Mouse (Mus musculus) liver, embryonic 12.5 days (tissue): ENCODE measurements around the gene Camta1. TPM values are rescaled to one million over a fixed set of nuclear protein-coding genes. Genes with fewer than 3 reads are reported as not detected.
A peak's percentile ranks its signal among the peaks of the same experiment; 100 is the strongest.

Experiments used
- ATAC-seq: fragments of 200-750 bp; cut with Nextera tagmentation; 2 replicates; pipeline ENCODE4 v1.8.0; 2017; ENCODE audit warnings: moderate number of reproducible peaks, mild to moderate bottlenecking, moderate library complexity
- H3K27ac ChIP-seq: fragments of 300-500 bp; sonication (generic); 2 replicates; pipeline ENCODE4 v1.5.1; 2016; ENCODE audit warnings: mild to moderate bottlenecking
- H3K27me3 ChIP-seq: fragments of 300-500 bp; sonication (generic); replicated peaks from 2 replicates; pipeline ENCODE4 v1.6.1; 2016; ENCODE audit warnings: mild to moderate bottlenecking, moderate library complexity
- H3K36me3 ChIP-seq: fragments of 300-500 bp; sonication (generic); 2 replicates; pipeline ENCODE4 v1.6.1; 2016; ENCODE audit warnings: mild to moderate bottlenecking, moderate library complexity
- H3K4me1 ChIP-seq: fragments of 300-500 bp; sonication (generic); 2 replicates; pipeline ENCODE4 v1.6.1; 2016
- H3K4me2 ChIP-seq: fragments of 300-500 bp; sonication (generic); 2 replicates; pipeline ENCODE4 v1.6.1; 2016; ENCODE audit warnings: mild to moderate bottlenecking, moderate library complexity
- H3K4me3 ChIP-seq: fragments of 300-500 bp; sonication (generic); 2 replicates; pipeline ENCODE4 v1.5.1; 2016; ENCODE audit warnings: mild to moderate bottlenecking, moderate library complexity
- H3K9ac ChIP-seq: fragments of 300-500 bp; sonication (generic); 2 replicates; pipeline ENCODE4 v1.6.1; 2016; ENCODE audit warnings: mild to moderate bottlenecking, moderate library complexity
- H3K9me3 ChIP-seq: fragments of 300-500 bp; sonication (generic); replicated peaks from 2 replicates; pipeline ENCODE4 v1.6.1; 2016; ENCODE audit warnings: mild to moderate bottlenecking, moderate library complexity
- WGBS: fragments of 180-500 bp; shearing (Covaris S2); methylation state at CpG from one replicate; pipeline ENCODE4 v1.1.7; 2016; ENCODE audit not compliant: insufficient replicate concordance; 5-methylcytosine and 5-hydroxymethylcytosine counted together
- polyA plus RNA-seq: library from polyadenylated mRNA; unstranded; fragments of >200 nt; fragmentation: Nextera tagmentation; extraction: Ambion mirVana; gene quantifications from 2 replicates; pipeline ENCODE4 v1.2.1, GENCODE M21; 2016

Gene Camta1
- polyA plus RNA-seq, 1 experiment from 2014 or later, result 49.6 TPM

- H3K27ac ChIP-seq, result no peak overlapping the region
- H3K9ac ChIP-seq, result no peak overlapping the region
- H3K4me3 ChIP-seq, result no peak overlapping the region
- H3K4me2 ChIP-seq, result no peak overlapping the region
- ATAC-seq, result 0 out of 2 replicates have a peak, but pooled peaks have one; percentile 32
- no peaks in the 10 kb centered on the region for H3K4me1 ChIP-seq
- peaks cover 10% of the 10 kb centered on the region; the same call in 1 of the 2 replicates for H3K9me3 ChIP-seq
- 47% methylated on average over 21 of the region's 21 CpGs for WGBS
- H3K27me3 ChIP-seq, result no peaks in the 10 kb centered on the region
- H3K36me3 ChIP-seq, result no peaks in the 10 kb centered on the region
Measured at GRCm38 (mm10) chr4:151618420-151619310, 243.0 kb downstream of the Camta1 start.

- no peak overlapping the region for H3K27ac ChIP-seq
- no peak overlapping the region for H3K4me2 ChIP-seq
- no peak for ATAC-seq
- H3K27me3 ChIP-seq, result no peaks in the 10 kb centered on the region
- H3K36me3 ChIP-seq, result no peaks in the 10 kb centered on the region
- no peak overlapping the region for H3K9ac ChIP-seq
- 56% methylated on average over 6 of the region's 6 CpGs for WGBS
- H3K4me1 ChIP-seq, result no peaks in the 10 kb centered on the region
- H3K9me3 ChIP-seq, result peaks cover 10% of the 10 kb centered on the region; the same call in 1 of the 2 replicates
- no peak overlapping the region for H3K4me3 ChIP-seq
Measured at GRCm38 (mm10) chr4:151611621-151612020, 250.1 kb downstream of the Camta1 start.

GRCm38 (mm10) chr4:151610266-151610665 is 251.4 kb downstream of the Camta1 start:
- H3K4me2 ChIP-seq, result no peak overlapping the region
- no peak for ATAC-seq

GRCm38 (mm10) chr4:151604907-151605306 is 256.8 kb downstream of the Camta1 start:
- Histone ChIP-seq H3K27ac (no peak overlapping the region), H3K9ac (no peak overlapping the region), H3K4me3 (no peak overlapping the region), H3K4me1 (no peaks in the 10 kb centered on the region), H3K9me3 (no peaks in the 10 kb centered on the region), H3K36me3 (no peaks in the 10 kb centered on the region), H3K4me2 (no peak overlapping the region), H3K27me3 (no peaks in the 10 kb centered on the region)
- WGBS, result 43% methylated on average over 6 of the region's 6 CpGs
- ATAC-seq, result no peak

More at GRCm38 (mm10) chr4:151610266-151610665, 251.4 kb downstream of the Camta1 start:
- H3K9ac ChIP-seq, result no peak overlapping the region
- H3K27ac ChIP-seq, result no peak overlapping the region
- WGBS, result 18% methylated on average over 8 of the region's 8 CpGs
- H3K4me3 ChIP-seq, result no peak overlapping the region
- no peaks in the 10 kb centered on the region for H3K36me3 ChIP-seq
- H3K4me1 ChIP-seq, result no peaks in the 10 kb centered on the region
- no peaks in the 10 kb centered on the region for H3K27me3 ChIP-seq
- peaks cover 8% of the 10 kb centered on the region; the same call in 1 of the 2 replicates for H3K9me3 ChIP-seq

GRCm38 (mm10) chr4:151604481-151604880 is 257.2 kb downstream of the Camta1 start:
- ATAC-seq, result no peak; the same call in 1 of the 2 replicates
- no peaks in the 10 kb centered on the region for H3K36me3 ChIP-seq
- no peak overlapping the region for H3K4me3 ChIP-seq

GRCm38 (mm10) chr4:151603586-151603985 is 258.1 kb downstream of the Camta1 start:
- H3K4me3 ChIP-seq, result no peak overlapping the region
- no peak overlapping the region for H3K27ac ChIP-seq
- ATAC-seq, result no peak
- H3K9ac ChIP-seq, result no peak overlapping the region
- H3K4me1 ChIP-seq, result no peaks in the 10 kb centered on the region
- H3K27me3 ChIP-seq, result no peaks in the 10 kb centered on the region
- 73% methylated on average over 9 of the region's 9 CpGs for WGBS
- no peaks in the 10 kb centered on the region for H3K9me3 ChIP-seq
- H3K36me3 ChIP-seq, result no peaks in the 10 kb centered on the region
- no peak overlapping the region for H3K4me2 ChIP-seq

More at GRCm38 (mm10) chr4:151604481-151604880, 257.2 kb downstream of the Camta1 start:
- Histone ChIP-seq H3K27ac (no peak overlapping the region), H3K9me3 (no peaks in the 10 kb centered on the region), H3K9ac (no peak overlapping the region), H3K4me1 (no peaks in the 10 kb centered on the region), H3K4me2 (no peak overlapping the region), H3K27me3 (no peaks in the 10 kb centered on the region)
- WGBS, result 14% methylated on average over 16 of the region's 16 CpGs

- Histone ChIP-seq H3K9ac (no peak overlapping the region), H3K4me3 (no peak overlapping the region), H3K36me3 (no peaks in the 10 kb centered on the region), H3K4me1 (no peaks in the 10 kb centered on the region), H3K4me2 (no peak overlapping the region), H3K27me3 (no peaks in the 10 kb centered on the region), H3K9me3 (no peaks in the 10 kb centered on the region), H3K27ac (no peak overlapping the region)
- no peak for ATAC-seq
- WGBS, result 56% methylated on average over 8 of the region's 8 CpGs
Measured at GRCm38 (mm10) chr4:151595116-151595515, 266.6 kb downstream of the Camta1 start.

- Histone ChIP-seq H3K4me3 (no peak overlapping the region), H3K9me3 (no peaks in the 10 kb centered on the region), H3K27me3 (no peaks in the 10 kb centered on the region), H3K27ac (no peak overlapping the region), H3K36me3 (no peaks in the 10 kb centered on the region), H3K9ac (no peak overlapping the region), H3K4me2 (no peak overlapping the region), H3K4me1 (no peaks in the 10 kb centered on the region)
- WGBS, result 55% methylated on average over 7 of the region's 7 CpGs
- ATAC-seq, result no peak
Measured at GRCm38 (mm10) chr4:151593042-151593441, 268.6 kb downstream of the Camta1 start.

- Histone ChIP-seq H3K27ac (no peak overlapping the region), H3K27me3 (no peaks in the 10 kb centered on the region), H3K9me3 (no peaks in the 10 kb centered on the region), H3K9ac (no peak overlapping the region), H3K4me3 (no peak overlapping the region), H3K4me1 (no peaks in the 10 kb centered on the region), H3K4me2 (no peak overlapping the region), H3K36me3 (no peaks in the 10 kb centered on the region)
- 76% methylated on average over 9 of the region's 9 CpGs for WGBS
- no peak for ATAC-seq
Measured at GRCm38 (mm10) chr4:151586074-151586473, 275.6 kb downstream of the Camta1 start.

- no peak overlapping the region for H3K27ac ChIP-seq
- no peak for ATAC-seq
- H3K4me1 ChIP-seq, result no peaks in the 10 kb centered on the region
- H3K27me3 ChIP-seq, result no peaks in the 10 kb centered on the region
- H3K36me3 ChIP-seq, result no peaks in the 10 kb centered on the region
- no peak overlapping the region for H3K4me3 ChIP-seq
- 54% methylated on average over 3 of the region's 3 CpGs for WGBS
- H3K4me2 ChIP-seq, result no peak overlapping the region
- no peak overlapping the region for H3K9ac ChIP-seq
- no peaks in the 10 kb centered on the region for H3K9me3 ChIP-seq
Measured at GRCm38 (mm10) chr4:151577961-151578360, 283.7 kb downstream of the Camta1 start.

GRCm38 (mm10) chr4:151576291-151577108 is 285.2 kb downstream of the Camta1 start:
- ATAC-seq, result no peak
- Histone ChIP-seq H3K4me2 (no peak overlapping the region), H3K4me3 (no peak overlapping the region), H3K4me1 (no peaks in the 10 kb centered on the region), H3K9ac (no peak overlapping the region), H3K36me3 (no peaks in the 10 kb centered on the region), H3K27ac (no peak overlapping the region), H3K9me3 (no peaks in the 10 kb centered on the region), H3K27me3 (no peaks in the 10 kb centered on the region)
- 60% methylated on average over 15 of the region's 15 CpGs for WGBS

- no peaks in the 10 kb centered on the region for H3K4me1 ChIP-seq
- no peaks in the 10 kb centered on the region for H3K9me3 ChIP-seq
- H3K36me3 ChIP-seq, result no peaks in the 10 kb centered on the region
- no peaks in the 10 kb centered on the region for H3K27me3 ChIP-seq
- no peak overlapping the region for H3K4me3 ChIP-seq
- no peak overlapping the region for H3K9ac ChIP-seq
- WGBS, result 52% methylated on average over 5 of the region's 5 CpGs
- ATAC-seq, result no peak
- H3K27ac ChIP-seq, result no peak overlapping the region
- no peak overlapping the region for H3K4me2 ChIP-seq
Measured at GRCm38 (mm10) chr4:151572716-151573115, 289.0 kb downstream of the Camta1 start.
